Mouse (Mus musculus) hindbrain, embryonic 14.5 days (tissue): Measurements from ENCODE around the gene Wdr86. TPM values are rescaled to one million over a fixed set of nuclear protein-coding genes. Genes with fewer than 3 reads are reported as not detected.

Experiments
- ATAC-seq: fragments of 200-750 bp; cut with Nextera tagmentation; 2 replicates; pipeline ENCODE4 v1.8.0; 2017; ENCODE audit warnings: moderate number of reproducible peaks, mild to moderate bottlenecking, moderate TSS enrichment, moderate library complexity; ENCODE audit not compliant: low FRiP score
- DNase-seq: peaks from one replicate; pipeline ENCODE4 v3.0.0-alpha.2; 2015; ENCODE audit warnings: low spot score
- H3K27ac ChIP-seq: fragments of 300-500 bp; sonication (generic); 2 replicates; pipeline ENCODE4 v1.5.1; 2014; ENCODE audit warnings: mild to moderate bottlenecking, moderate library complexity
- H3K27me3 ChIP-seq: fragments of 300-500 bp; sonication (generic); 2 replicates; pipeline ENCODE4 v1.6.1; 2014; ENCODE audit warnings: mild to moderate bottlenecking, low read length, mixed read lengths; ENCODE audit not compliant: control insufficient read depth, insufficient read depth
- H3K36me3 ChIP-seq: fragments of 300-500 bp; sonication (generic); replicated peaks from 2 replicates; pipeline ENCODE4 v1.6.1; 2014; ENCODE audit not compliant: control insufficient read depth, insufficient read depth
- H3K4me1 ChIP-seq: fragments of 300-500 bp; sonication (generic); replicated peaks from 2 replicates; pipeline ENCODE4 v1.6.1; 2014; ENCODE audit warnings: antibody characterized with exemption, low read length, mixed read lengths; ENCODE audit not compliant: control insufficient read depth, insufficient read depth
- H3K4me2 ChIP-seq: fragments of 300-500 bp; sonication (generic); replicated peaks from 2 replicates; pipeline ENCODE4 v1.6.1; 2014; ENCODE audit warnings: mild to moderate bottlenecking, moderate library complexity
- H3K4me3 ChIP-seq: fragments of 300-500 bp; sonication (generic); replicated peaks from 2 replicates; pipeline ENCODE4 v1.5.1; 2014; ENCODE audit warnings: mild to moderate bottlenecking, low read length
- H3K9ac ChIP-seq: fragments of 300-500 bp; sonication (generic); 2 replicates; pipeline ENCODE4 v1.6.1; 2014
- H3K9me3 ChIP-seq: fragments of 300-500 bp; sonication (generic); 2 replicates; pipeline ENCODE4 v1.6.1; 2016; ENCODE audit warnings: low read length; ENCODE audit not compliant: control insufficient read depth
- WGBS: fragments of 180-500 bp; shearing (Covaris S2); extraction: QIAGEN DNeasy Blood & Tissue Kit; methylation state at CpG from one replicate; pipeline ENCODE4 v1.1.7; 2014; 5-methylcytosine and 5-hydroxymethylcytosine counted together
- polyA plus RNA-seq: library from polyadenylated mRNA; unstranded; fragments of >200 nt; fragmentation: Nextera tagmentation; extraction: Ambion mirVana; gene quantifications from 2 replicates; pipeline ENCODE4 v1.2.1, GENCODE M21; 2014

The Wdr86 gene
- polyA plus RNA-seq, 1 experiment from 2014 or later = 12.0 TPM

GRCm38 (mm10) chr5:24724270-24724634 is 6.3 kb downstream of the Wdr86 start:
- H3K4me1 ChIP-seq = 0 out of 2 replicates have a peak, but pooled peaks cover 7% of the 10 kb centered on the region
- no peak for ATAC-seq
- WGBS = 79% methylated on average over 5 of the region's 5 CpGs

GRCm38 (mm10) chr5:24723527-24724269 is 6.8 kb downstream of the Wdr86 start:
- H3K4me2 ChIP-seq = no peak overlapping the region
- 0 out of 2 replicates have a peak, but pooled peaks cover 7% of the 10 kb centered on the region for H3K4me1 ChIP-seq
- no peak for DNase-seq
- WGBS = 75% methylated on average over 11 of the region's 11 CpGs
- no peak for ATAC-seq
- 0 out of 2 replicates have a peak, but pooled peaks cover 5% of the 10 kb centered on the region for H3K27me3 ChIP-seq
- no peaks in the 10 kb centered on the region for H3K9me3 ChIP-seq
- no peak overlapping the region for H3K4me3 ChIP-seq
- H3K9ac ChIP-seq = no peak overlapping the region
- no peaks in the 10 kb centered on the region for H3K36me3 ChIP-seq
- H3K27ac ChIP-seq = no peak overlapping the region

More at GRCm38 (mm10) chr5:24724270-24724634, 6.3 kb downstream of the Wdr86 start:
- no peak overlapping the region for H3K4me2 ChIP-seq
- peaks cover 10% of the 10 kb centered on the region for H3K27me3 ChIP-seq
- no peak overlapping the region for H3K9ac ChIP-seq
- H3K4me3 ChIP-seq = no peak overlapping the region
- H3K27ac ChIP-seq = peak overlapping the region; percentile 2; the same call in 1 of the 2 replicates
- H3K36me3 ChIP-seq = no peaks in the 10 kb centered on the region
- H3K9me3 ChIP-seq = no peaks in the 10 kb centered on the region
- DNase-seq = no peak

- Histone ChIP-seq H3K27ac (no peak overlapping the region), H3K4me2 (no peak overlapping the region), H3K36me3 (no peaks in the 10 kb centered on the region), H3K4me3 (no peak overlapping the region), H3K9me3 (no peaks in the 10 kb centered on the region), H3K9ac (no peak overlapping the region), H3K27me3 (no peaks in the 10 kb centered on the region), H3K4me1 (0 out of 2 replicates have a peak, but pooled peaks cover 7% of the 10 kb centered on the region)
- WGBS = 90% methylated on average over 3 of the region's 3 CpGs
- DNase-seq (no peak), ATAC-seq (no peak)
Measured at GRCm38 (mm10) chr5:24719852-24720251, 10.7 kb downstream of the Wdr86 start.

- Histone ChIP-seq H3K27me3 (no peaks in the 10 kb centered on the region), H3K9me3 (no peaks in the 10 kb centered on the region), H3K9ac (no peak overlapping the region), H3K4me1 (no peaks in the 10 kb centered on the region), H3K4me2 (no peak overlapping the region), H3K27ac (no peak overlapping the region), H3K4me3 (no peak overlapping the region), H3K36me3 (no peaks in the 10 kb centered on the region)
- DNase-seq (no peak), ATAC-seq (no peak)
- WGBS = 90% methylated on average over 6 of the region's 6 CpGs
Measured at GRCm38 (mm10) chr5:24718076-24718475, 12.5 kb downstream of the Wdr86 start.

GRCm38 (mm10) chr5:24713987-24714386 is 16.5 kb downstream of the Wdr86 start:
- Histone ChIP-seq H3K27me3 (no peaks in the 10 kb centered on the region), H3K27ac (no peak overlapping the region), H3K4me1 (no peaks in the 10 kb centered on the region), H3K9me3 (no peaks in the 10 kb centered on the region), H3K9ac (no peak overlapping the region), H3K36me3 (peaks cover 23% of the 10 kb centered on the region), H3K4me3 (no peak overlapping the region), H3K4me2 (no peak overlapping the region)
- WGBS = 91% methylated on average over 6 of the region's 6 CpGs
- ATAC-seq (no peak), DNase-seq (no peak)

GRCm38 (mm10) chr5:24713199-24713598 is 17.3 kb downstream of the Wdr86 start:
- H3K4me3 ChIP-seq = no peak overlapping the region
- peaks cover 31% of the 10 kb centered on the region for H3K36me3 ChIP-seq
- H3K27ac ChIP-seq = no peak overlapping the region
- DNase-seq = peak; percentile 51
- peak; percentile 46; the same call in 1 of the 2 replicates for ATAC-seq
- no peaks in the 10 kb centered on the region for H3K4me1 ChIP-seq
- WGBS = 78% methylated on average over 2 of the region's 2 CpGs
- H3K9me3 ChIP-seq = no peaks in the 10 kb centered on the region
- no peaks in the 10 kb centered on the region for H3K27me3 ChIP-seq
- no peak overlapping the region for H3K4me2 ChIP-seq
- no peak overlapping the region for H3K9ac ChIP-seq

- H3K36me3 ChIP-seq = peaks cover 47% of the 10 kb centered on the region
Measured at GRCm38 (mm10) chr5:24711615-24712014, 18.9 kb downstream of the Wdr86 start.

GRCm38 (mm10) chr5:24709962-24710361 is 20.6 kb downstream of the Wdr86 start:
- peaks cover 64% of the 10 kb centered on the region for H3K36me3 ChIP-seq
- H3K27ac ChIP-seq = no peak overlapping the region
- DNase-seq (no peak), ATAC-seq (no peak)
- no peaks in the 10 kb centered on the region for H3K4me1 ChIP-seq
- no peaks in the 10 kb centered on the region for H3K27me3 ChIP-seq
- no peak overlapping the region for H3K9ac ChIP-seq
- no peak overlapping the region for H3K4me2 ChIP-seq
- no peaks in the 10 kb centered on the region for H3K9me3 ChIP-seq
- no peak overlapping the region for H3K4me3 ChIP-seq
- 59% methylated on average over 2 of the region's 2 CpGs for WGBS

More at GRCm38 (mm10) chr5:24711615-24712014, 18.9 kb downstream of the Wdr86 start:
- WGBS = 96% methylated on average over 6 of the region's 6 CpGs
- no peak overlapping the region for H3K9ac ChIP-seq
- no peak overlapping the region for H3K4me2 ChIP-seq
- no peak for ATAC-seq
- no peaks in the 10 kb centered on the region for H3K27me3 ChIP-seq
- no peaks in the 10 kb centered on the region for H3K4me1 ChIP-seq
- H3K4me3 ChIP-seq = no peak overlapping the region
- H3K27ac ChIP-seq = no peak overlapping the region
- no peak for DNase-seq
- no peaks in the 10 kb centered on the region for H3K9me3 ChIP-seq

- Histone ChIP-seq H3K9ac (no peak overlapping the region), H3K9me3 (no peaks in the 10 kb centered on the region), H3K4me1 (no peaks in the 10 kb centered on the region), H3K27ac (no peak overlapping the region), H3K4me3 (no peak overlapping the region), H3K36me3 (peaks cover 100% of the 10 kb centered on the region), H3K27me3 (no peaks in the 10 kb centered on the region), H3K4me2 (no peak overlapping the region)
- 95% methylated on average over 8 of the region's 8 CpGs for WGBS
- DNase-seq (no peak), ATAC-seq (no peak)
Measured at GRCm38 (mm10) chr5:24704615-24705014, 25.9 kb downstream of the Wdr86 start.
